Mouse (Mus musculus) intestine, postnatal 0 days (tissue): ENCODE results near the gene Pcbp4. TPM values are rescaled to one million over a fixed set of nuclear protein-coding genes. Genes with fewer than 3 reads are reported as not detected.

Experiments used
- ATAC-seq: fragments of 200-750 bp; cut with Nextera tagmentation; 2 replicates; pipeline ENCODE4 v1.8.0; 2017; ENCODE audit warnings: mild to moderate bottlenecking, moderate TSS enrichment, moderate library complexity
- H3K27ac ChIP-seq: fragments of 300-500 bp; sonication (generic); 2 replicates; pipeline ENCODE4 v1.5.1; 2014; ENCODE audit warnings: mild to moderate bottlenecking, low read depth, low read length, moderate library complexity
- H3K27me3 ChIP-seq: fragments of 300-500 bp; sonication (generic); replicated peaks from 2 replicates; pipeline ENCODE4 v1.6.1; 2014; ENCODE audit warnings: low read length, mixed read lengths; ENCODE audit not compliant: control insufficient read depth, insufficient read depth
- H3K36me3 ChIP-seq: fragments of 300-500 bp; sonication (generic); 2 replicates; pipeline ENCODE4 v1.6.1; 2014; ENCODE audit warnings: mild to moderate bottlenecking, moderate library complexity; ENCODE audit not compliant: control insufficient read depth, insufficient read depth
- H3K4me1 ChIP-seq: fragments of 300-500 bp; sonication (generic); replicated peaks from 2 replicates; pipeline ENCODE4 v1.6.1; 2014; ENCODE audit warnings: antibody characterized with exemption, low read length, mixed read lengths; ENCODE audit not compliant: control insufficient read depth, insufficient read depth
- H3K4me2 ChIP-seq: fragments of 300-500 bp; sonication (generic); replicated peaks from 2 replicates; pipeline ENCODE4 v1.6.1; 2014; ENCODE audit warnings: low read depth, mild to moderate bottlenecking, moderate library complexity
- H3K4me3 ChIP-seq: fragments of 300-500 bp; sonication (generic); 2 replicates; pipeline ENCODE4 v1.5.1; 2014; ENCODE audit warnings: low read depth, low read length
- H3K9ac ChIP-seq: fragments of 300-500 bp; sonication (generic); 2 replicates; pipeline ENCODE4 v1.6.1; 2014; ENCODE audit warnings: mild to moderate bottlenecking, low read depth, low read length
- H3K9me3 ChIP-seq: fragments of 300-500 bp; sonication (generic); 2 replicates; pipeline ENCODE4 v1.6.1; 2016; ENCODE audit warnings: mixed run types; ENCODE audit not compliant: control insufficient read depth
- CTCF ChIP-seq: sonication (generic); IDR thresholded peaks from 2 replicates; pipeline ENCODE4 v1.5.1; 2016; ENCODE audit warnings: low read depth, mild to moderate bottlenecking, control low read depth, antibody characterized with exemption, moderate library complexity
- WGBS: fragments of 180-500 bp; shearing (Covaris S2); extraction: QIAGEN DNeasy Blood & Tissue Kit; methylation state at CpG from one replicate; pipeline ENCODE4 v1.1.7; 2014; 5-methylcytosine and 5-hydroxymethylcytosine counted together
- polyA plus RNA-seq: library from polyadenylated mRNA; unstranded; fragments of >200 nt; fragmentation: Nextera tagmentation; extraction: Ambion mirVana; gene quantifications from 2 replicates; pipeline ENCODE4 v1.2.1, GENCODE M21; 2015

Gene Pcbp4
- polyA plus RNA-seq, 1 experiment from 2014 or later = 15.7 TPM

- H3K4me3 ChIP-seq = no peak overlapping the region
- no peak overlapping the region for H3K27ac ChIP-seq
- TF ChIP-seq CTCF = no peak
- WGBS = 66% methylated on average over 9 of the region's 9 CpGs
- H3K4me1 ChIP-seq = no peaks in the 10 kb centered on the region
- no peak for ATAC-seq
- no peaks in the 10 kb centered on the region for H3K9me3 ChIP-seq
- H3K27me3 ChIP-seq = no peaks in the 10 kb centered on the region
- H3K4me2 ChIP-seq = no peak overlapping the region; the same call in 1 of the 2 replicates
- no peak overlapping the region for H3K9ac ChIP-seq
- peaks cover 20% of the 10 kb centered on the region for H3K36me3 ChIP-seq
Measured at GRCm38 (mm10) chr9:106436566-106436965, 16.5 kb upstream of the Pcbp4 start.

GRCm38 (mm10) chr9:106442680-106443079, 10.4 kb upstream of the Pcbp4 start:
- Histone ChIP-seq H3K4me2 (no peak overlapping the region), H3K4me3 (no peak overlapping the region), H3K36me3 (no peaks in the 10 kb centered on the region; the same call in 1 of the 2 replicates), H3K27me3 (no peaks in the 10 kb centered on the region), H3K27ac (no peak overlapping the region), H3K4me1 (peaks cover under 1% of the 10 kb centered on the region; the same call in 1 of the 2 replicates), H3K9me3 (no peaks in the 10 kb centered on the region), H3K9ac (no peak overlapping the region)
- TF ChIP-seq CTCF = peak; percentile 58
- WGBS = 81% methylated on average over 5 of the region's 5 CpGs
- no peak for ATAC-seq

- 45% methylated on average over 4 of the region's 4 CpGs for WGBS
Measured at GRCm38 (mm10) chr9:106444836-106445235, 8.3 kb upstream of the Pcbp4 start.

GRCm38 (mm10) chr9:106447348-106447747, 5.7 kb upstream of the Pcbp4 start, which contains the start of the genes Abhd14b and Abhd14a:
TSS of gene Abhd14b (plus strand) at chr9:106447459.
TSS of gene Abhd14a (minus strand) at chr9:106447678.
- Histone ChIP-seq H3K27ac (peak within 1 kb of the TSS; percentile 77), H3K9ac (peak within 1 kb of the TSS; percentile 59), H3K27me3 (no peaks in the 10 kb centered on the region), H3K36me3 (no peaks in the 10 kb centered on the region; the same call in 1 of the 2 replicates), H3K9me3 (no peaks in the 10 kb centered on the region), H3K4me1 (peaks cover 12% of the 10 kb centered on the region), H3K4me3 (peak within 1 kb of the TSS; percentile 54), H3K4me2 (peak within 1 kb of the TSS; percentile 95)
- ATAC-seq = peak; percentile 95
- peak; percentile 75 for TF ChIP-seq CTCF
- under 1% methylated on average over 24 of the region's 24 CpGs for whole genome bisulfite sequencing

More at GRCm38 (mm10) chr9:106444836-106445235, 8.3 kb upstream of the Pcbp4 start:
- Histone ChIP-seq H3K9ac (no peak overlapping the region), H3K4me3 (no peak overlapping the region), H3K9me3 (no peaks in the 10 kb centered on the region), H3K27me3 (no peaks in the 10 kb centered on the region), H3K4me2 (no peak overlapping the region), H3K27ac (no peak overlapping the region), H3K4me1 (peaks cover 7% of the 10 kb centered on the region), H3K36me3 (no peaks in the 10 kb centered on the region; the same call in 1 of the 2 replicates)
- TF ChIP-seq CTCF = no peak
- ATAC-seq = no peak

GRCm38 (mm10) chr9:106447951-106448350, 5.1 kb upstream of the Pcbp4 start:
- WGBS = 31% methylated on average over 9 of the region's 9 CpGs
- Histone ChIP-seq H3K9ac (peak overlapping the region; percentile 59; the same call in 1 of the 2 replicates), H3K4me3 (peak overlapping the region; percentile 54), H3K27me3 (no peaks in the 10 kb centered on the region), H3K36me3 (no peaks in the 10 kb centered on the region; the same call in 1 of the 2 replicates), H3K9me3 (no peaks in the 10 kb centered on the region), H3K4me2 (peak overlapping the region; percentile 95), H3K4me1 (peaks cover 12% of the 10 kb centered on the region), H3K27ac (peak overlapping the region; percentile 77)
- no peak for ATAC-seq
- TF ChIP-seq CTCF = no peak

- H3K4me1 ChIP-seq = peaks cover 12% of the 10 kb centered on the region
- under 1% methylated on average over 23 of the region's 23 CpGs for WGBS
- H3K4me3 ChIP-seq = peak overlapping the region; percentile 54
- no peaks in the 10 kb centered on the region for H3K9me3 ChIP-seq
- H3K4me2 ChIP-seq = peak overlapping the region; percentile 95
- peak overlapping the region; percentile 77 for H3K27ac ChIP-seq
- H3K27me3 ChIP-seq = no peaks in the 10 kb centered on the region
- peak overlapping the region; percentile 59 for H3K9ac ChIP-seq
- H3K36me3 ChIP-seq = no peaks in the 10 kb centered on the region; the same call in 1 of the 2 replicates
- peak; percentile 41 for ATAC-seq
- TF ChIP-seq CTCF = peak; percentile 91
Measured at GRCm38 (mm10) chr9:106448498-106449031, 4.5 kb upstream of the Pcbp4 start.
